Mouse (Mus musculus) adrenal gland (tissue): Measurements from ENCODE around the gene Ovol1.

Experiments used
- intact Hi-C: fragments of 180-260 bp; cut with DNase I; formaldehyde crosslinking; loops from one replicate; pipeline ENCODE4 v1.15.1; 2025

The Ovol1 gene

DNA sequence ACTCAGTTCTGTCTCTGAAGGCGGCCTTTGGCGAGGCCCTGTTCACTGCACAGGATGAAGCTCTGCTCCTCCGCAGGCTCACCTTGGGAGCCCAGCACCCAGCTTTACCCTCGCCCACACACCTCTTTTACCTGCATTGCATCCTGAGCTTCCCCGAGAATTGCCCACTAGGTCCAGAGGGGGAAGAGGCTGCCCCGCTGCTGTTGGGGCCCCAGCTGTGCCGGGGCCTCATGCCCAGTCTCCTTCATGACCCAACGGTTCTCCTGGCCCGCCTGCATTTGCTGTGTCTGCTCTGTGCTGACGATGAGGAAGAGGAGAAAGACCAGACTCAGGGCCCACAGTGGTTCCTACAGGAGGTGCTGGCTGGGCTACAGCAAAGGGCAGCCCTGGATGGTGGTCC lies 9.1 kb upstream of the Ovol1 start:
- intact Hi-C loops: no loop called here

DNA sequence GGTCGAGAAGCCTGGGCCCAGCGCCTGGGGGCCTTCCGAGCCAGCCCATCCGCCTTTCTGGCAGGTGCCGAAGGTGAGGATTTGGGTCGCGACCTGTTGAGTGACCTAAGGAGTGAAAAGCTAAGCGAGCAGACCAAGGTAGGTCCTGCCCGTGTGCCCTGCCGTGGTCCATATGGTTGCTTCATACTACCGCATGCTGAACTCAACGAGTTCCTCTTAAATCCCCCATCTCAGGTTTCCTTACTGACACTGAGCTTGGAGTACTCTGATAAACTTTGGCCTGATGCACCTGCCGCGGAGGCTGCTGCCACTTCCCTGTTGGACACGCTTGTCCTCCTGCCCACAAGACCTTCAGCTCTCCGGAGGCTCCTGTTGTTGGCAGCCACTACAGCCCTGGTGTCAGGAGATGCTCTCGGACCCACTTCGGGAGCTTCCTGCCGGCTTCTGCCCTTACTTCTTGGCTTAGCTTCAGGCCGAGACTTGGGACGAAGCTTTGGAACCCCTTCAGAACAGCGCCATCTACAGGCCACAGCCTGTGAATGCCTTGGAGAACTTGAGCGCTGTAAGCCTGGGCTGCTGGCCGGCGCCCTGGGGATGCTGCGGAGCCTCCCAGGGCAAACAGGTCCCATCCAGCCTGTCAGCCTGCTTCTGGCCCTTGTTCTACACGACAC lies 8.2 kb upstream of the Ovol1 start:
- intact Hi-C loops: loop anchor here (1.0 kb wide), 1 partner anchor 39 kb away; no protein-coding TSS in a partner anchor

DNA sequence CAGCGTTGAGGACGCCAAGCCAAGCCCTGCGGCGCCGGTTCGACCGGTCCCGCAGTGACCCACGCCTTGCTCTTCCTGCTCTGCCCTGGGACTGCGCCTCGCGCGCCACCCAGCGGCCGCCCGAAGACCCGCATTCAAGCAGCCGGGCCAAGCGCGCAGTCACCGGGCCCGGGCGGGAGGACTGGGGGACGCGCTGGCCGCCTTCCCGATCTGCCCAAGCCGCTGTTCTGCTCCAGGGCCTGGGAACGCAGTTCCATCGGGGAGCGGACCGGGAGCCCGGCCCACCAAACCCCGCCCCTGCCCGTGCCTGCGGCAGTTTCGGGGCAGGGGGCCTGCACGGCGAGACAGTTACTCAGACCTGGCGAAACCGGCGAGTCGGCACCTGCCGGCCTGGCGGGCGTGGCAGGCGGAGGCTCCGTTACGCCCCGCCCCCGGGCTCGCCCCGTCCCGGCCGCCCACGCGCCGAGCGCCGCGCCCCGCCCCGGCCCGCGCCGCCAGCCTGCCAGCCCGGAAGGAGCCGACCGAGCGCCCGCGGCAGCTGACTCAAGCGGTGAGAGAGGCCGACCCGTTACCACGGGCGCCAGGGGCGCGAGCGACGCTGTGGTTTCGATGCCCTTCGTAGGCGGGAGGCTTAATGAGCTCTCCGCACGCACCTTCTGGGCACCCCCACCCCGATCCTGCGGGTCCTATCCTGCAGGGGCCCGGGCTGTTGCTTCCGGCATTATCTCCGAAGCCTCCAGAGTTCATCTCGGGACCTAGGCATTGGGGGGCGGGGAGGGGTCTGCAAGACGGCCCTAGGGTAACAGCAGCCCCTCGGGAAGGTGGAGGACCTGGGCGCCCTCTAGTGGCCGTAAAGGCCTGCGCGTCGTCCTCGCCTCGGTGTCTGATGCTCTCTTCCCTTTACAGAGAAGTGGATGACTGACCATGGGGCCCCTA lies 7.4 kb upstream of the Ovol1 start, which contains the start of gene Ap5b1:
Gene Ap5b1 (plus strand): TSS at position 492 of the 936 bp plus-strand sequence.
- intact Hi-C loops: loop anchor here (1.0 kb wide), 1 partner anchor 39 kb away; no protein-coding TSS in a partner anchor

DNA sequence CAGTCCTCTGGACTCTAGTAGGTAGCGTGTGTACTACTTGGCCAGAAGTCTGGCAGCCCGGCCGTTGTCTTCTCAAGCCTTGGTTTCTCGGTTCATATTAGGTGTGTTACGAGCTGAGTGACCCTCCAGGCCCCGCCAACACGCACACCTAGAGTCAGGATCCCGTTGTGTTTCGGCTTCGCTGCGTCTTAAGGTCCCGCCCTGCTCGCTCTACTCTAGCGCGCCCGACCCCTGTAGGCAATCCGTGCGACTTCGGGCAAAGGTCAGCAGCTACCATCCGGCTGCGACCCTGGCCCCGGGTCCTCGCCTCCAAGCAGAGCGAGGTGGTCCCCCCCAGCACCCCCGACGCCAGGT lies 6.7 kb upstream of the Ovol1 start:
- intact Hi-C loops: no loop called here

DNA sequence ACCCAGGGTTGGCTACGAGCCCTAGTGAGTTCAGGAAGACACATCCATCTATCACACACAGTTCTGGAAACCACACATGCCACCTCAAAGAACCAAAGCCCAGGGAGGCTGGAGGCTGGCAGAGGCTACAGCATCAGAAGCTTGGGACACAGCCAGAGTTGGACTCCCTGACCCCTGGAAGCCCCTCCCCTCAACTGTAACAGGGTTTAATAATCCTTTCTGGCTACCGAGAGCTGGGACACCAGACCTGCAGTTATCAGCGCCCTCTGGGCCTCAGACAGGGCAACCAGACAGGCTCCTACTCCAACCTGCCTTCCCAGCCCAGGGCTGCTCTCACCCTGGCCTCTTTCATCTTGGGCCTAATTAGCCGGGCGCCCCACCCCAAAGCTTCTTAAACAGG lies 5.9 kb upstream of the Ovol1 start:
- intact Hi-C loops: no loop called here

DNA sequence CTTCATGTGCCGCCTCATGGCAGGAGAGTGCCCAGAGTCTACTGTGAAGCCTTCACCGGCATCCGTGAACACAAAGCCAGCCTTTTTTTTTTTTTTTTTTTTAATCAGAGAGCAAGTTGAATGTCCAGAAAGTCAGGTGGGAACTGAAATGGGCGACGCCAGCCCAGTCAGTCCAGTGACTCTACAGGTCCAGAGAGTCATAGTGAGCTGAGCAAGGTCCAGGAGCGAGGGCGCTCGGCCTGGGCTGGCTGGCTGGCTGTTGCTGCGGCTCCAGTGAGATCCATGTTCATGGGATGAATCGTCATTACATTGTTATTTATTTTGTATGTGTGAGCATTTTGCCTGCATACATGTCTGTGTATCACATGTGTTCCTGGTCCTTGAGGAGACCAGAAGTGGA lies 2.3 kb upstream of the Ovol1 start:
- intact Hi-C loops: no loop called here

DNA sequence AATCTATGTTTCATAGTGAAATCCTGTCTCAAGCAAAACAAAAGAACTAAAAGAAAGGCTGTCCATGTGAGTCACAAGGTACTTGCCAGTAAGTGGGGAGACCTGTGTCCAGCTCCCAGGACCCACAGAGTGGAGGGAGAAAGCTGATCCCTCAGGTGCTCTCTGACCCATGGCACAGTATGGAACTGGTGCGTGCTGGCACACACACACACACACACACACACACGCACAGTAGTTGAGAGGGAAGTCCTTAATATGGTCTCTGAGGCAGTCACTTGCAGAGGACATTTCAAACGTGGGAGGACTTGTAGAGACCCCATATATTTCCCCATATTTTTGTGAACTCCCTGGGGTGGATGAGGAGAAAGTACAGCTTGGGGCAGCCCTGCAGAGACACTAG lies 1.4 kb upstream of the Ovol1 start:
- intact Hi-C loops: no loop called here

DNA sequence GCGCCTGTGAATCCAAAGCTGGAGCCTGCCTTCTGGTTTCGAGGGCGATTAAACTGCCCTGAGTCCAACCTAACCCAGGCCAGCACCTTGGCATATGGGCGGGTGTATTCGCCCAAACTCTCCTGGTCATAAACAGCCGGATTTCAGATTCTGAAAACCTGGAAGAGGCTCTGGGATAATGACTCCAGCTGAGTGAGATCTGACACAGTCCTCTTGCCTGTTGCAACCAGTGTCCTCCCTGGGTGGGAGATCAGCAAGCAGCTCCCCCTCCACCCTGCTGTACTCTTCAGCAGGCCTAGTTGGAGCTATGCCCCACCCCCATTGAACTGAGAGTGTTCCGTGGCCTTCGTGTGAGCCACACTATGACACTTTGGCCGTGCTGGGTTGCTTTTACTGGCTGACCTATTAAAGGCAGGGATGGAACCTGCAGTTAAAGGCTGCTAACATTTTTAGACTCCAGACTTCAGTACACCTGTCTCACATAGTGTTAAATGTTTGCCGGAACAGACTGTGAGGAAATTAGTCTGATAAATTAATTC lies 875 bp upstream of the Ovol1 start:
- intact Hi-C loops: no loop called here

DNA sequence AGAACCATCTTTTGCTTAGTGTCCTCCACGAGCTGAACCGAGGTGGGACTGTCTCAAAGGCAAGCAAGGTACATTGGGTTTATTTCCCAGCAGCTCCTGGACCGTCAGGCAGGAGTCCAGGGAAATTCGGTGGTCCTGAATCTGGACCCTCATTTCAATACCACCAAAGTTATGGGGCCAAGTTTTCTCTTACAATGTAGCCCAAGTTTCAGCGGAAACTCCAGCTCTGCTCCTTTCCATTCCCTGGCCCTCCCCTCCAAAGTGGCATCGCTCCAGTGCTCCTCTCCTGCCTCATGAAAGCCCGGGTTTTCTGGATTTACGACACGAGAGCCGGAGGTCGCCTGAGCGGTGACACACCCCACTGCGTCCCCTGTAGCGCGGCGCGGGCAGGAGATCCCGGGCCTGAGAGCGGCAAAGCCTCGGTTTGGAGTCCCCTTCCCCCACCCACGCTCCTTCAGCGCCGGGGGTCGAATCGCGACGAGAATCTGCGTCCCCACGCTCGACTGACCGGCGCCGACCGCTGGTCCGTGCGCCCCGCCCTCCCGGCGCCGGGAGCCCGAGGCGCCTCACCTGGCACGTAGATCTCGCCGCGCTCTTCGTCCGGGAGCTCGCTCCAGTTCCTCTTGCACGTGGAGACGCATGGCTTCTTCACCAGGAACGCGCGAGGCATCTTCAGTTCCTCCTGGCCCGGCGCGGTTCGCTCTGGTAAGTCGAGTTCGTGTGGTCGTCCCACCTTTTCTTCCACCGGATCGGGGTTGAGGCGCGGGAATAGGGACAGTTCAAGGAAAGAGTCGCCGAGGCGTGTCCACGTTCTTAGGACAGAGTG lies 602 bp downstream of the Ovol1 start:
- intact Hi-C loops: no loop called here

DNA sequence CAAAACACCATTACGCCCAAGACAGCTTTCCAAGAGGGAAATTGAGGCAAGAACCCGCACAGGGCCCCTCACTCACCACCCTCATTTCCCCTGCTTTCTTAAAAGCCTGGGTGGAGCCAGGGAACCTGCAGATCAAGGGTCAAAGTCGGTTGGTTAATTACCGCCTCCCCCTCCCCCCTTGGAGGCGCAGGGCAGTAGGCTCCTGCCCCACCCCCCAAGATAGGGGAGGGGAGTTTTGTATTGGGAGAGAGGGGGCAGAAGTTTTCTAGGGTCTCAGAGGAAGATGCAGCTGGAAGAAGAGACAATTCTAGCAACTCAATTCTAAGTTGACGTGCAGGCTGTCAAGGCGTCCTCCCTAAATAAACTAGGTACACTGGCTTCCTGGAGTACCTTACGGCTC lies 1.2 kb downstream of the Ovol1 start:
- intact Hi-C loops: no loop called here

DNA sequence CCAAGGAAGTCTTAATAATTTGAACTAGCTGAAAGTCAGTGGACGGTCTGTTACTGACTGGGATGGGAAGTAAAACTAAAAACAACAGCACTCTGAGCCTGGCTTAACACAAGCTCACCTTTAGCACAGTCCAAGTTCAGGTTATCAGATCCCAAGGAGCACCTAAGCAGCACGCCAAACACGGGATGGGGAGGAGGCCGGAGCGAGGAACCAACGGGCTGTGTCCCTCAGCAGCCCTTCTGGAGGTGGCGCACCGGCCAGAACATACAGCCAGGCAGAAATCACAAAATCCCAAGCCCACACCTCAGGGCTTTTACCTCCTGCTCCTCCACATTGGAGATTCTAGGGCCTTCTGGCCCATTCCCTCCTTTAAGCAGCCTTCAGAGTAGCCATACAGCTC lies 1.7 kb downstream of the Ovol1 start:
- intact Hi-C loops: no loop called here

DNA sequence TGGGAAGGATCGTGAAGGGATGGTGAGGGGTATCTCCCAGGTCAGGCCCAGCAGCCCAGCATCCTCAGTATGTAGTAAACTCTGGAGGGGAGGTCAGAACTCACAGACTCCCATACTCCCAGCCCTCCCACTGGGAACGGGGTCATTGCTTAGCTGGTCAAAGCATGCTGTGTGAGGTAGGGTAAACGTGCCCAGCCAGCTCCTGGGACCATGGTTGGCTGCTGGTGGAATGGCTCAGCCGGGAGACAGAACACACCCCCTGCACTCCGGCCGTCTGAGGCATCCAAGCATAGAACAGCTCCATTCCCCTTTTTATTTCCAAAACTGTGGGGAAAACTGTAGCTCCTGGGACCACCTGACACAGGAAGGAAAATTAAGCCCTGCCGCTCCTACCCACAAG lies 2.3 kb downstream of the Ovol1 start:
- intact Hi-C loops: no loop called here

DNA sequence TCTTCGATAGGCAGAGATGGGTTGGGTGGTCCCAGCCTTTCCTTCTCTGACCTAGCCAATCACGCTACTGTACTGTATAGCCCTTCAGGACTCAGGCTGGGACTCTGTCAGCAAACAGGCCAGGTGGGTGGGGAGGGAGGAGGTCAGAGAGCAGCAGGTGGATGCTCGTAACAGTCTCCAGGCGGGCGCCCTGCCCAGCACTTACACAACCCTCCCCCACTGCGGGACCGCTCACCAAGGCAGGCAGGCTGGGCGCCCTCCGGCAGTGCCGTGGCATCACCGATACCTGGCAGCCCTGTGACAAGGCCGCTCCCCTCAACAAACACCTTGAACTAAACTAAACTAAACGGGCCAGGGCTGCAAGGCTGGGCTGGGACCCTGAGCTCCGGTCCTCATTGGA lies 6.2 kb downstream of the Ovol1 start:
- intact Hi-C loops: no loop called here

DNA sequence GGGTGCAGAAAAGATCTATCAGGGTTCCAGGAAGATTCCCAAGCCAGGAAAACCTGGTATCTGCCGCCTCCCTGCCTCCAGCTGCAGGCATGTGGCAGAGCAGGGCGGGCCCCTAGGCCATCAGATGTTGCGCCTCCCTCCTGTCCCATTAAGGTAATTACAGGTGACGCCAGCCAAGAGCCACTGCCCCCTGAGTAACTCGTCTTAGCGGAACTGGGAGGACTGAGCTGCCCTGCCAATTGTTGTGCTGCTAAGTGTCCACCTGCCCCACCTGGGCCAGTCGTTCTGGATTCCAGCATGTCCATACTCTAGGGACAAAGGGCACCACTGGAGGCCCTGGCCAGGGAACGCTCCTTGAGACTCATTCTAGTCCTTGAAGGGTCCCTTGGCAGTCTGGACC lies 6.6 kb downstream of the Ovol1 start:
- intact Hi-C loops: no loop called here

DNA sequence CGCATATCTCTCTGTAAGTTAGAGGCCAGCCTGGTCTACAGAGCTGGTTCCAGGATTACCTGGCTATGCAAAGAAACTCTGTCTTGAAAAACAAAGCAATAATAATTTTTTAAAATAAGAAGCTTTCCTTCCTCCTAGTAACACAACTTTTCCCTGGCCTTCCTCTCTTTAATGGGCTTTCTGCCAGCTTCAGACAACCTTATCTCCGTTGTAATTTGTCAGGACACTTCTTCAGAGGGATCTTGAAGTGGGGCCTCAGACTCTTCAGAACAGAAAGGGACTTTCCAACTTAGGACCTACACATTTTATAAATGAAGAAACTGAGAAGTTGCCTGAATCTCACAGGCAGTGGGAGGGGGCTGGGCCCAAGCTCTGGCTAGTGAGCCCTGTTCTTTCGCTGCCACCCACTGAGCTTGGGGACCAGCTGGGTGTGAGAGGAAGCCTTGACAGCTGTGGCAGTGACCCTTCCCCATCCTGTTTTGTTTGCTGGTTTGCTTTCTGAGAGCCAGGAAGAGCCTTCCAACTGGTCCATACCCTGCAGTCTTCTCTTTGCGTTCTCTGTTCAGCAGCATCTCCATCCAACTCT lies 12.9 kb downstream of the Ovol1 start:
- intact Hi-C loops: no loop called here

DNA sequence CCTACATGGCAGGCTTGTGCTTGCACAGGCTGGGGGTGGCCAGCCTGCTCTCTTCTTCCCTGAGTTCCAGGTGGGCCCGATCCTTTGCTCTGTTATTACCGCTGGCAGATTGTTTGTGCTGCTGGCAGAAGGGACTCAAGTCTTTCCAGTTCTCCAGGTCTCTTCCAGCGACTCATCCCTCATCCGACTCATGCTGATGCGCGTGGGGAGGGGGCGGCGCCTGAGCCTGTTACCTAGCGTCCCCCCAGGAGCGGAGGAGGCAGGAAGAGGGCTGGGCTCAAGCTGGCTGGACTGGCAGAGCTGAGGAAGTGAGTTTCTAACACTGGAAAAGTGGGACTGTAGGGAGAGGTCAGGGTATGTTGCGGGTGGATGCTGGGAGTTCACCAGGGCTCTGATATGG lies 16.4 kb downstream of the Ovol1 start:
- intact Hi-C loops: no loop called here

DNA sequence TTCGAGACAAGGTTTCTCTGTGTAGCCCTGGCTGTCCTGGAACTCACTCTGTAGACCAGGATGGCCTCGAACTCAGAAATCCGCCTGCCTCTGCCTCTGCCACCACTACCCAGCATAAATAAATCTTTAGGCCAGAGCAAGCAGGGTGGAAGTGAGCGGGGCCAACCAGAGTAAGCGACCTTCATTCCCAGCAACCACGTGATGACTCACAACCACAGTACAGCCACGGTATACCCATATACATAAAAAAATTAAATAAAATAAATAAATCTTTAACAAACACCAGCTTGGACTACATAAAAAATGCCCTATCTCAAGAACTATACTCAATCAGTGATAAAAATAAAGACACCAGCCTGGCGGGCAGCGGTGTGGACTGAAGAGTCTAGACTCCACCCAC lies 17.1 kb downstream of the Ovol1 start:
- intact Hi-C loops: no loop called here

DNA sequence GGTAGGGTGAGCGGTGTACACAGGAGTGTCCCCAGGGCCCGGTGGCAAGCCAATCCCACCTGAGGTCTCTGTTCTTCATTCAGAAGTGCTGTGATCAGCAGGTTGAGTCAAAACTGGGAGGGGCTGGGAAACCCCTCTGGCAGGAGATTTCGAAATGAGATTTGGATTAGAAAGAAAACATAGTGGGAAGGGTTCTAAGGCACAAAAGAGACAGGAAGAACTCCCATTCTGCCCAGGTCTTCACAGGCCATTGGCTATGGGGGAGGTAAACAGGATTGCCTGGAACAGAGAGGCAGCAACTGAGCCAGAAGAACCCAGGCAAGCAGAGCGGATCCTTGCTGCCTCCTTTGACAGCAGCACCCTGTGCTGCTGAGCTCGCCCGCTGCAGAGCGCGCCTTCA lies 21.7 kb downstream of the Ovol1 start:
- intact Hi-C loops: no loop called here

DNA sequence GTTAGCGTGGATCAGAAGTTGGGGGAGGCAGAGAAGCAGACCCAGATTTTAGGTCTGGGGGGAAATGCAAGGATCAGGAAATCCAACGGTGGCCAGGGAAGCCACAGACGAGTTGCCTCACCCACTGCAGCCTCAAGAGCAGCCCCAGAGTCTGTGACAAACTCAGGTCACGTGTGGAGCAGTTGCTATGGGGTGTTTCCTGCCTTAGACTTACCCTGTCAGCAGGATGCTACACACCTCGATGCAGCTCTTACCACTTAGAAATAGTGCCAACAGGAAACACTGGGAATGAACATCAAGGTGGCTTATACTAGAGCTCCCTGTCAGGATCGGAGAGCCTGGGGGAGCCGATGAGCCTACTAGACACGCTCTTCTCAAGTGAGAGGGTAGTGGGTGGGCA lies 27.9 kb downstream of the Ovol1 start:
- intact Hi-C loops: no loop called here

DNA sequence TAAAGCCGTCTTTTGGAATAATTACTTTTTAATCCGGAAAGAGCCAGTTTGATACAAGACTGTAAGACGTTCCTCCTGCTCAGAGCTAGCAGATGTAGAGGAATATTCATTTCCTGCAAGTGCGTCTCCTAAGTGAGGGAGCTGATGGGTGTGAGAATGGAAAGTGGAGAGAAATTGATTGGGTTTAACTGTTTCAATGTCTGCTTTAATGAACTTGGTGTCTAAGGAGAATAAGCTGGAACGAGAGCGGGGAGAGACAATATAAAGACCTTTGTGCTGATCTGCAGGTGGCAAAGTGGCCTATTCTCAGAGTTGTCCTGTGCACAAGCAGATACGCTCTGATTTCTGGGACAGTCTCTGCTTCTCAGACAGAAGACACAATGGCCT lies 30.3 kb downstream of the Ovol1 start:
- intact Hi-C loops: no loop called here
